Mouse (Mus musculus): ENCODE data around the gene 6430548M08Rik.

The 6430548M08Rik gene

DNA sequence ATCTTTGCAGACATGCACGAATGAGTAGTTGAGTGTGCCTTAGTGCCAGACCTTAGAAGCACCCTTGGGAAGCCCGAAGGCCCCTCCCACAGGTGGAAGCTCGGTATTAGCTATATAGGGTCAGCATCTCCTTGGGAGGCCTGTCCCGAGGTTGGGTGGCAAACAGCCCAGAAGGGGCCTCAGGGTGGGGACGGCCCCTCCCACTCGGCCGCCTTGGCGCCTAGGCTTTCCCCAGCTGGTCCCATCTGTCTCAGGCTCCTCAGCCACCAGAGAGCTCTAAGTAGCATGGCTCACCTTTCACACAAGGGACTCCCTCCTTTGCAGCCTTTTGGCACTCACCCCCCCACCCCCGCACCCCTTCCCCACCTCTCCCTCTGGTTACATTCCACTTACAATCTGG lies 70.4 kb downstream of the 6430548M08Rik start:
- DNase-seq (ENCODE audit: low spot score): no peak

DNA sequence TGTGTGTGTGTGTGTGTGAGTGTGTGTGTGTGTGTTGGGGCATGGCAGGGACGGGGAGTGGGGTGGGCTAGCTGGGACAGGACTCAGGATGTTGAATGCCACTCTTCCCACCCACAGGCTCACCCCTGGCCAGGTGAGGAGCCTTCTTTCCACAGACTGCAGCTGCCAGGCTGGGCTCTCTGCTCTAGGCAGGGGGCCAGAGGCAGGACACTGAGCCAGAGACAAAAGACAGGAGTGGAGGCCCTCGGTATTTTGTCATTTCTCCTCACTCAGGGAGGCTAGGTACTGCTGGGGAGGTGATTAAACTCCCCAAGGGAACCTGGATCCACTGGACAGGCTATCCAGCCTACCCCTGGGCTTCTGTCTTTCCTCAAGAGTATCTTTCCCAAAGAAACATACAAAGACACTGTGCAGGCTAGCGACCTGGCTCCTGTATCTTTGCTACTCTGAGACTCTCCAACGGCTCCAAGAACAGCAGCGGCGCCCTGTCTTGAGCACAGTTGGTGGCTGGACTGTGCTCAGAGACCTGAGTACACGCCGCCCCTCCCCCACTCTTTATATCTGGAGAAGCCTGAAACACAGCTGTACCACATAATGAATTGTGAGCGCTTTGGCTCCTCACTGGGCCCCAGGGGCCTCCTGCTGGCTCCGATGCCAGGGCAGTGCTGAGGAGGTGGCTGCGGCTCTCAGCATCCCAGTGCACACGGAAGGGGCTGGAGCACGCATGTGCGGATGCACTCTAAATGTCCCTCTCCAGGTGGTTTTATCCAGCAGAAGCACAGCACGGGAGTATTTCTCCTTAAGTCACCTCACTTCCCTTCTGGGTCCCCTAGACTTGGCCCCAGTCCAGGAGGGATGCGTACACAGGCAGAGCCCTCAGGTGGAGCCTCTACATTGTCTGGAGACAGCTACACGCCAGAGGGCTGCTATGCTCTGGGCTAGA lies 71.2 kb downstream of the 6430548M08Rik start:
- DNase-seq (ENCODE audit: low spot score): no peak

DNA sequence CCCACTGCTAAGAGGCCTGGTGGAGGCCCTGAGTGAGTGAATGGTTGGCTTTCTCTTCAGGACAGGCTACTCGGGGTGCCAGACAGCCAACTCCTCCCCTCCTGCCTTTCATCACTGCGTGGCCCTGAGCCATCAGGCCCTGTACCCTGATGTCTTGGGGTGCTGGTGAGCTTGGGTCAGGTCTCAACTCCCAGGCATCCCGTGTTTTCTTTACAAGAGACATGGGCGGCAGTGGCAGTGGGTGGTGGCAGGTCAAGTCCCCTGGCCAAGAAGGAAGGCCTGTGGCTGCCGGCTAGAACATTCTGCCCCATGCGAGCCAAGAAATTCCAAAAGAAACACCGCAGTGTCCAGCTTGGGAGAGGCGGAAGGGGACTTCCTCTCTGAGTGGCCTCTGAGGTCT lies 72.5 kb downstream of the 6430548M08Rik start:
- DNase-seq (ENCODE audit: low spot score): no peak

DNA sequence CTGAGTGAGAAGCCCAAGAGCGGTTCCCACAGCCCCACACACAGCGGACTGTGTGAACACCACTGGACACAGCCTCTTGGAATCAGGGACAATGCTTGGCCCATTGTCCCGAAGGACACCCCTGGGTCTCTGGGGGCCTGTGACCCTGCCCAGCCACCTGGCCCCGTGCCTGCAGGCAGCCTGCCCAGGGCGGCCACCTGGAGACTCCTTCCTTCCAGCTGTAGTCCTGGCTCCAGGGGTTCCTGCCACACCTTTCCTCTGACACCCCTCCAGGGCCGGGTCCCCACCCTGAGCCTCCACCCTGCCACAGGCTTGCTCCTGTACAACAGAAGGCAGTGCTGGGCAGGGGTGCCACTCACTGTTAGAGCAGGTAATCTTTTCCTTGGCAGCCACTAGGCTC lies 74.6 kb downstream of the 6430548M08Rik start:
- no peak for DNase-seq (ENCODE audit: low spot score)

DNA sequence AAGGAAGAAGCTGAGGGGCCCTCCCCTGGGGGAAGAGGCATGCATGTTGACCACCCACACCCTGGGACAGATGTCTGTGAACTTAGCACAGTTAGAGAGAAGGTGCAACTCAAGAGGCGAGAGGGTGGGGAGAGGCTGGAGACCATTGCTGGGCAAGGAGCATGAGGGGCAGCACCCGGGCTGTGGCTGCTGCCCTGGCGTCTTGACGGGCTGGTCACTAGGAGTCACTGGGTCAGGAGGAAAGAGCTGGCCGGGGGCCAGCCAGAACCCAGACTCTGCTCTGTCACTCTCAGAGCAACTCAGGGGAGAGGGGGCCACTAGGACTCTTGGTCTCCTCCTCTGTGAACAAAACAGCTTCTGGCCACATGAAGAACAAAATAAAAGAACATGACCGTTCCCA lies 75.5 kb downstream of the 6430548M08Rik start:
- no peak for DNase-seq (ENCODE audit: low spot score)

DNA sequence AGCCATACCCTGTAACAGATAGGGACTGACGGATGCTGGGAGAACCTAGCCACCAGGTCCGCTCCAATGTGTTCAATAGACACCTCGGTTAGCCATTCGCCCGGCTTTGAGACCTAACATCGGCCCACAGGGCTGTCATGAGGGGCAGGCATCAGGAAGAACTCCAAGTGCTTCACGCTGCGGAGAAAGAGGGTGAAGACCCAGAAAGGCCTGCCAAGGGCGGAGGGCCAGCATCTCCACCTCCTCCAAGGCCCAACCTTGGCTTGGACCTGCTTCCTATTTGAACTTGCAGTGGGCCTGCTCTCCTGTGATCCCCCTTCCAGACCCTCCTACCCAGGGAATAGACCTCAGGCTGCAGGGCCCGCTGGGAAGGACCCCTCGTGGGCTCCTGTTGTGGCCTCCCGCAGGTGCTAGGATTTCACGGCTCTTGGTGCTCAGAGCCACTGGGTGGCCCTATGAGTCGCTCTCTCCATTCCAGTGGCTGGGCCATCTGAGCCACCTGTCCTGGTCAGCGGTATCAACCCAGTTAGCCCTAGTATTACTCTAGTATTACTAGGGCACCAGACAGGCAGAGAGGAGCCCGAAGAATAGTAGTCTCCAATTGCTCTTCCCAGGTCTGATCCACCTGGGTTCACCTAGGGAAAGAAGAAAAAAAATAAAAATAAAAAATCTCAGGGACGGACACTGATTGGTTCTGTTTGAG lies 76.3 kb downstream of the 6430548M08Rik start:
- no peak for DNase-seq (ENCODE audit: low spot score)

DNA sequence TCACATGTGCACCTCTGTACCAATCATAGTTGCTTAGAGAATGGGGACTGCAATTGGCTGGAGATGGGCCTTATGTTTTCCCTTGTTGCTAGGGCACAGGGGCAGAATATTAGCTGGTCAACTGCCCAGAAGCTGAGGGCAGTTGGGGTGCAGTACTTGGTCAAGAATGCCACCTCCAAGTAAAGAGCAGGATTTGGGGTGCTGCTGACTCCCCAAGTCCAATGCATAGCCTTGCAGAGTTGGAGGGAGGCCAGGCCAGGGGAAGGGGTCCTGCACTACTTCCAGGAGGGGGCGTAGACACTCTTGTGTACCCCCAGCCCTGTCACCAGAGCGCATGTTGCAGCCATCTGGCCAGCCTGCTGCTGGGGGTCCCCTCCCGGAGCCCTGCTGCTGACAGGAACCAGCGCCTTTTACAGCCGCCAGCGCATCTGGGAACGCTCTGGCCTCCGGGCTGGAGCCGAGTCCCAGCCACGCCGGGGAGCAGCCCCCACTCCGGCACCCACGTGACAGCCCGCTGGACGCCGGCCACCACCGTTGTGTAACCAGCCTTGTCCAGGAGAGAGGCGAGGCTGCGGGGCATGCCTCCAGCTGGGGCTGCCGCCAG lies 77.0 kb downstream of the 6430548M08Rik start:
- DNase-seq (ENCODE audit: low spot score): no peak

DNA sequence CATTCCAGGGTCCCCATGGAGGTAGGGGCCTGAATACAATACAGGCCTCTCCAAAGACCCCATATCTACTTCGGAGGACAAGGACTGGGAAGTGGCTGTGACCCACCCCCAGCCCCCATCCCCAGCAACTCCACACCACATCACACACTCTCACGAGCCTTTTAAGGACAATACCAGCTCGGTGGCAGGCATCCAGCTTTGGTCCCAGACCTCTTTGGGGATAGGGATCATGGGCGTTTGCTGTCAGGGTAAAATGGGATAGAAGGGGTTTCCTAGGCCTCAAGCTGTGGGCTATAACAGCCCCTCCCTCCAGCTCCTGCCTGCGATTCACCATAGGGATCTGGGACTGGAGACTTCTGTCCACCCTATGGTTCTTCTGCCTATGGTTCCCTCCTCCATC lies 77.7 kb downstream of the 6430548M08Rik start:
- DNase-seq (ENCODE audit: low spot score): no peak

DNA sequence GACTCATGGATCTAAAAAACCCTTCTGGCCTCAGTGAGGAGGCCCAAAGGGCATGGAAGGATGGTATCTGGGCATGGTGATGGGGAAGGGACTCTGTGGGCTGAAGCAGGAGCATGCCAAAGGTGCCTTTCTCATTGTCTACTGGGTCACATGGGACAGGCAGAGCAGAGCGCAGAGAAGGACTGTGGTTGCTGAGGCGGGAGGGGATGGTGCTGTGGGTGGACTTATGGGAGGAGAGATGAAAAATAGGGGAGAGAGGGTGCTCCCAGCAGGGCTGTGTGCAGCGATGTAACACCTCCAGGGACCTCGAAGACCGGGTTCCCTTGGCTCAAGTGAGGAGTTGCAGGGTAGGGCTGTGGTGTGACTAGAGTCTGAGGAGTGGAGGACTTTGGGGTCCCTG lies 78.2 kb downstream of the 6430548M08Rik start:
- no peak for DNase-seq (ENCODE audit: low spot score)

DNA sequence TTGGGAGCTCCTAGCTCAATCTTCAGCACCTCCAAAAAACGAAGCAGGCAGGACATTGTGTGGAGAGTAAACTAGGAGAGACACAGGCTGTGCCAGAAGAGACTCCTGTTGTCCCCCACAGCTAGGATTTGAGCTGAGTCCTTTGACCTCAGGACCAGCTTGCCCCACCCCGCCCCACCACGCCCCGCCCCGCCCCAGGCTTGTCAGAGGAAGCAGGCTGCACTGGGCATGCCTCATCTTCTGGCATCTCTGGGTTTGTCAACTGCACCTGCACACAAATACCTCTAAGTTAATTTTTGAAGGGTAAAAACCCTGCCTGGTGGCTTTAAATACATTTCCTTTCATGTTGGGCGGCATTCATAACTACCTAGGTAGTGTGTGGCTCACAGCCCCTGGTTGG lies 87.4 kb downstream of the 6430548M08Rik start:
- DNase-seq (ENCODE audit: low spot score): no peak

DNA sequence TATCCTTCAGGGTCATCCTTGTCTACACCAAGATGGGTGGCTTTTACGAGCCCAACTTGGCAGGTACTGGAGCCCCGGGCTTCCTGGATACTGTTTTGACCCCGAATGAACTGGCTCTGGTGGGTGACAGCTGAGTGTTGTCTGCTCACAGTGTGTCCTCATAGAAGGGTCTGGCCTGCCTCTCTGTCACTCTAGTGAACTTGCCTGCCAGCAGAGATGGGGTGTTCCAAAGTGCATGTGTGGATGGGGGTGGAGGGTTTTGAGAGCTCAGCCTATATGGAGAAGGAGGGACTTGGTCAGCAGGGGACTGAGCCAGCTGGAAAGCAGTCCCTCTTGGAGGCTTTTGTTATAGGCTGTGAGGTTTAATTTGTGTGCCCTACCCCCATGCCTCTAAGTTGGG lies 88.6 kb downstream of the 6430548M08Rik start:
- DNase-seq (ENCODE audit: low spot score): no peak

DNA sequence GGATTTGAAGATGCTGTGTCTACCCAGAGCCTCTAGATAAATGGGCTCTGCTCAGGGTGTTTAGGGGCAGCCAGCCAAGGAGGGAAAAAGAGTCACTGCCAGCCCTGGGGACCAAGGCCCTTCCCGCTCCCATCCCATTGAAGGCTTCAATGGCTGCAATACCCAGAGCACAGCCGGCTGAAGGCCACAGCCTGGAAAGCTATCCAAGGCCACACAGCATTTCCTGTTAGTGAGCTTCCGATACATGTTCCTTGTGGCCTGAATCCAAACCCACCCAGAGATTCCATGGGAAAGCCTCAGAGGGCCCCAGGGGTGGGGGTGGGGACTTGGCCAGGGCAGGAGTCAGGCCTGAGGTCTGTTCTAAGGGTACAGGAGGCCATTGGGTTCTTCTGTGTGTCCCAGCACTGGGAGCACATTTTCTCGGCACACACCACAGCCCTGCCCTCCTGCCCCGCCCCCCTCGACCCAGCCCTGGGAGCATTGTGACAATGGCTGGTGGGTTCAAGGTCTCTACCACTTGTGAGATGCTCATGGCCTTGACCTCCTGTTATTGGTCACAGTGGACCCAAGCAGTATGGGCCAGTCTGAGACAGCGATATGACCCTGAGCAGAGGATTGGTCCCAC lies 90.9 kb downstream of the 6430548M08Rik start:
- DNase-seq (ENCODE audit: low spot score): no peak

DNA sequence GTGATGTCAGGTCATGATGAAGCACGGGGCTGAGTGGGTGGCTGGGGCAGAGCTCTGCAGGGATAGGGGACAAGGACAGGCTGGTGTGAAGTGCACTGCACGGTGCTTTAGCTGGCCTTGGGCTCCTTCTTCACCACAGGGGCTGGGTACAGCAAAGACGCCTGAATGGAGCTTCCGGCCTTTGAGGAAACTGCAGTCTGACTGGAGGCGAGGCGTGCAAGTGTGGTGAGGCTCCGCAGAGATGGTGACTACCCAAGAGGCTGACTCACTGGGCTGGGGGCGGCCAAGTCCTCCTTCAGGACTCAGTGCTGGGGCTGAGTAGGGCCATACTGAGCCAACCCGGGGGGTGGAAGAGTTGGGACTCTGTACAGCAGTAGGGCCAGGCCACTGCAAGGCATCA lies 92.0 kb downstream of the 6430548M08Rik start:
- DNase-seq (ENCODE audit: low spot score): no peak

DNA sequence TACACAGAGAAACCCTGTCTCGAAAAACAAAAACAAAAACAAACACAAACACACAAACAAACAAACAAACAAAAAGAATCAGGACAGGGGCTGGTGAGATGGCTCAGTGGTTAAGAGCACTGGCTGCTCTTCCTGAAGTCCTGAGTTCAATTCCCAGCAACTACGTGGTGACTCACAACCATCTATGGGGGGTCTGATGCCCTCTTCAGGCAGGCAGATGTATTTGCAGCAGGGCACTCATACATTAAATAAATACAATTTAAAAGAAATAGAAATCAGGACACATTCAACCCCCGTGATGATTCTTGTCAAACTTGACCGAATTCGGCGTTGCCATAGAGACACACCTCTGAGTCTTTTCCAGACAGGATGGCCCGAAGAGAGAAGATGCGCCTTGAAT lies 93.4 kb downstream of the 6430548M08Rik start:
- no peak for DNase-seq (ENCODE audit: low spot score)

DNA sequence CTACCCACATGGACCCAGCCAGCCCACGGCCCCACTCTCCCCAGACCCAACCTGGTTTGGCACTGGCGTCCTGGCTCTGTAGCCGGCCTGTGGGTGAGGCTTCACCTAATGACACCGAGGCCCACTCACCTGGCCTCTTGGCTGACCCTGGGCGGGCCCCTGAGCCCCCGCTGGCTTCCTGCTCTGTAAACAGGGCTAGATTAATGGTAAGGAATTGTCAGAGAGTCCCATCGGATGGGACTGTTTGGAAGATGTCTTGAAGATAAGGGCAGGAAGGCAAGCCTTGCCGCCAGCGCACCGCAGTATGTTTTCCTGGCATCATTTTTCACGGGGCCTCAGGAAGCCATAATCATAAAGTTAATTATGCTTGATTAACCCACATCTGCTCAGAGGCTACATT lies 94.2 kb downstream of the 6430548M08Rik start:
- no peak for DNase-seq (ENCODE audit: low spot score)

DNA sequence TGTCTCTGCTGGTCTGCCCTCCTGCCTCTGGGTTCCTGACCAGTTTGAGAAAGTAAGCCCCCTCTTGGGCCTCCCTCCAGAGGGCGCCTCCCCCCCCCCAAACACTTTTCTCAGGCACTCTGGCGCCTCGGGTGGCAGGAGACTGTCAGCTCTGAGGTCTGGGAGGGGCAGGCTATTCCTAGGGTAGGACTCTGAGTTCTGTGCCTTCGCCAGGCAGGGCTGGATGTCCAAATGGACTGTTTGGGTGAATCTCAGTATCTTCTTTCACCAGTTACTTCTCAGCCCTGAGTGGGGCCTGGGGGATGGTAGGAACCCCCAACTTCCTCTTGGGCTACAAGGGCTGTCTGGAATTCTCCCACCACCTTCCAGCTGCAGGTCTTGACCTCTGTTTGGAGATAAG lies 97.4 kb downstream of the 6430548M08Rik start:
- no peak for DNase-seq (ENCODE audit: low spot score)

DNA sequence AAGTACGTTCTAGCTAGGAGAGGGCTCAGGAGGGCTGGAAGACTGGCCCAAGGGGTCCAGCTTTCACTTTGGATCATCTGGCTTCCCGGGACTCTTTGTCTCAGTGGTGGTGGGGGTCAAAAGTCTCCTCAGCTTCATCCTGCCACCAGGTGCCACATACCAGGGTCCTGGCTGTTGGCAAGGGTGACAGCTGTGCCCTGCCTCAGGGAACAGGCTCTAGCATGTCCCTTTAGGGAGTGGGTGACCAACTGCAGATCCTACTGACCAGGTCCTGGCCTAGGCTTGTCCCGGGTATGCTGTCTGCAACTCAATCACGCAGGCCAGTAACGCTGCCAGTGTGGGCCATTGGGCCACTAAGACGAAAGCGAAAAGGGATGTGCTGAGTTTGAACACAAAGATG lies 98.6 kb downstream of the 6430548M08Rik start:
- no peak for DNase-seq (ENCODE audit: low spot score)

DNA sequence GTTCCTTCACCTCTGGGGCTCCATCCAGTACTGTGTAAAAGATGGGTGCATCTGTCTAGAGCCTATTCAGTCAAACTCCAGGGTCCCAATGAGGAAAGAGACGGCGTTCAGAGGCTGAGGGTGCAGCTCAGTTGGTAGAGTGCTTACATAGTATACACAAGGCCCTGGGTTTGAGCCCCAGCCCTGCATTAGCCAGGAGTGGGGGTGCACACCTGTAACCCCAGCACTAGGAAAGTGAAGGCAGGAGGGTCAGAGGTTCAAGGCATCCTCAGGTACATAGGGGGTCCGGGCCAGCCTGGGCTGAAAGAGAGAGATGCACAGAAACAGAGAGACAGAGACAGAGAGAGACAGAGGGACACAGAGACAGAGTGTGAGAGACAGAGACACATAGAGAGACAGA lies 99.3 kb downstream of the 6430548M08Rik start:
- no peak for DNase-seq (ENCODE audit: low spot score)

DNA sequence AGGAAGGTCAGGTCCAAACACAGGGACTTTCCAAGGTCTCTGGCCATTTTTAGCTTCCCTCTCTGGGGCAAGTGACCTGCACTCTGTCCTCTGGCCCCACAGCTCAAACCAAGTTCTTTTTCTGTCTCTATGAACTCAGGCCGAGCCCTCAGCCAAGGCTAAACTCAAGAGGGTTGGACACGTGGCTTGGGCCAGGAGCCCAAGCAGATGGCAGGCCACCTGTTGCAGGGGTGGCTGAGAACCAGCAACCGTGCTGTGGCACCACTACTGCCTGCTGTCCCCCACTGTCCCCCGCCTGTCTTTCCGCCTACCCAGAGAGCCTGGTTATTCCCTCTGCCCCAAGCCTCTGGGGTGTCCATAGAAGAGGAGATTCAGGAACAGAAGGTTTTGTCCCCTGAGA lies 100.0 kb downstream of the 6430548M08Rik start:
- no peak for DNase-seq (ENCODE audit: low spot score)
